Mouse (Mus musculus) limb, embryonic 10.5 days (tissue): Measurements from ENCODE around the gene Gm20458. TPM values are rescaled to one million over a fixed set of nuclear protein-coding genes. Genes with fewer than 3 reads are reported as not detected.

Experiments used
- DNase-seq: peaks from one replicate; pipeline ENCODE4 v3.0.0-alpha.2; 2017; ENCODE audit warnings: low spot score
- H3K27ac ChIP-seq: fragments of 300-500 bp; sonication (generic); 2 replicates; pipeline ENCODE4 v1.5.1; 2016; ENCODE audit warnings: mild to moderate bottlenecking
- H3K27me3 ChIP-seq: fragments of 300-500 bp; sonication (generic); 2 replicates; pipeline ENCODE4 v1.6.1; 2016; ENCODE audit warnings: low read depth, mild to moderate bottlenecking; ENCODE audit not compliant: poor library complexity, severe bottlenecking
- H3K36me3 ChIP-seq: fragments of 300-500 bp; sonication (generic); 2 replicates; pipeline ENCODE4 v1.6.1; 2016; ENCODE audit warnings: mild to moderate bottlenecking, moderate library complexity
- H3K4me1 ChIP-seq: fragments of 300-500 bp; sonication (generic); 2 replicates; pipeline ENCODE4 v1.6.1; 2016
- H3K4me3 ChIP-seq: fragments of 300-500 bp; sonication (generic); 2 replicates; pipeline ENCODE4 v1.5.1; 2016; ENCODE audit warnings: mild to moderate bottlenecking, moderate library complexity
- H3K9me3 ChIP-seq: fragments of 300-500 bp; sonication (generic); replicated peaks from 2 replicates; pipeline ENCODE4 v1.6.1; 2016; ENCODE audit warnings: mild to moderate bottlenecking
- WGBS: fragments of 180-500 bp; shearing (Covaris S2); methylation state at CpG from one replicate; pipeline ENCODE4 v1.1.7; 2016; 5-methylcytosine and 5-hydroxymethylcytosine counted together
- polyA plus RNA-seq: library from polyadenylated mRNA; unstranded; fragments of >200 nt; fragmentation: Nextera tagmentation; extraction: Ambion mirVana; gene quantifications from 2 replicates; pipeline ENCODE4 v1.2.1, GENCODE M21; 2016

Gm20458 gene
- polyA plus RNA-seq, 1 experiment from 2014 or later = 3.2 TPM

GRCm38 (mm10) chr2:164466787-164467186 is 6.0 kb downstream of the Gm20458 start:
- Histone ChIP-seq H3K27ac (no peak overlapping the region), H3K9me3 (no peaks in the 10 kb centered on the region), H3K36me3 (peaks cover 44% of the 10 kb centered on the region), H3K4me1 (peaks cover 4% of the 10 kb centered on the region; the same call in 1 of the 2 replicates), H3K27me3 (no peaks in the 10 kb centered on the region), H3K4me3 (no peak overlapping the region)
- 87% methylated on average over 5 of the region's 5 CpGs for WGBS
- DNase-seq = no peak

GRCm38 (mm10) chr2:164470254-164470653 is 9.5 kb downstream of the Gm20458 start:
- H3K27ac ChIP-seq = no peak overlapping the region
- H3K4me3 ChIP-seq = no peak overlapping the region
- peaks cover 30% of the 10 kb centered on the region for H3K36me3 ChIP-seq
- DNase-seq = peak; percentile 57
- H3K27me3 ChIP-seq = no peaks in the 10 kb centered on the region
- H3K4me1 ChIP-seq = no peaks in the 10 kb centered on the region
- WGBS = 28% methylated on average over 10 of the region's 10 CpGs
- no peaks in the 10 kb centered on the region for H3K9me3 ChIP-seq

GRCm38 (mm10) chr2:164473624-164474023 is 12.9 kb downstream of the Gm20458 start, which contains the start of gene Trp53tg5:
Gene Trp53tg5 (minus strand): TSS chr2:164473724.
- no peaks in the 10 kb centered on the region for H3K27me3 ChIP-seq
- 84% methylated on average over 6 of the region's 6 CpGs for WGBS
- no peak within 1 kb of the TSS for H3K27ac ChIP-seq
- no peak for DNase-seq
- no peak within 1 kb of the TSS for H3K4me3 ChIP-seq
- peaks cover 15% of the 10 kb centered on the region; the same call in 1 of the 2 replicates for H3K36me3 ChIP-seq
- H3K4me1 ChIP-seq = no peaks in the 10 kb centered on the region
- no peaks in the 10 kb centered on the region for H3K9me3 ChIP-seq

- 1% methylated on average over 26 of the region's 26 CpGs for WGBS
- H3K4me1 ChIP-seq = peaks cover 22% of the 10 kb centered on the region
- peak; percentile 52 for DNase-seq
- H3K9me3 ChIP-seq = no peaks in the 10 kb centered on the region
- H3K36me3 ChIP-seq = no peaks in the 10 kb centered on the region
- H3K27ac ChIP-seq = peak within 1 kb of the TSS; percentile 75
- peaks cover 62% of the 10 kb centered on the region for H3K27me3 ChIP-seq
- H3K4me3 ChIP-seq = peak within 1 kb of the TSS; percentile 87
Measured at GRCm38 (mm10) chr2:164485681-164486257, 25.0 kb downstream of the Gm20458 start, which contains the start of gene Dbndd2. Gene Dbndd2 (plus strand): TSS chr2:164486106.

GRCm38 (mm10) chr2:164486258-164487114 is 25.7 kb downstream of the Gm20458 start:
- H3K4me3 ChIP-seq = peak overlapping the region; percentile 87
- H3K27me3 ChIP-seq = peaks cover 62% of the 10 kb centered on the region
- DNase-seq = peak; percentile 63
- H3K4me1 ChIP-seq = peaks cover 22% of the 10 kb centered on the region
- WGBS = 1% methylated on average over 89 of the region's 90 CpGs
- peak overlapping the region; percentile 75 for H3K27ac ChIP-seq
- no peaks in the 10 kb centered on the region for H3K9me3 ChIP-seq
- no peaks in the 10 kb centered on the region for H3K36me3 ChIP-seq

GRCm38 (mm10) chr2:164487115-164487527 is 26.4 kb downstream of the Gm20458 start:
- Histone ChIP-seq H3K4me3 (peak overlapping the region; percentile 87), H3K36me3 (no peaks in the 10 kb centered on the region), H3K27ac (peak overlapping the region; percentile 75), H3K4me1 (peaks cover 22% of the 10 kb centered on the region), H3K9me3 (no peaks in the 10 kb centered on the region), H3K27me3 (peaks cover 62% of the 10 kb centered on the region)
- DNase-seq = no peak
- 10% methylated on average over 11 of the region's 11 CpGs for WGBS

GRCm38 (mm10) chr2:164487812-164488211 is 27.0 kb downstream of the Gm20458 start:
- Histone ChIP-seq H3K4me3 (no peak overlapping the region), H3K27me3 (peaks cover 62% of the 10 kb centered on the region), H3K36me3 (no peaks in the 10 kb centered on the region), H3K27ac (no peak overlapping the region), H3K9me3 (no peaks in the 10 kb centered on the region), H3K4me1 (peaks cover 22% of the 10 kb centered on the region)
- no peak for DNase-seq
- 71% methylated on average over 9 of the region's 9 CpGs for WGBS

- Histone ChIP-seq H3K27ac (no peak overlapping the region), H3K9me3 (no peaks in the 10 kb centered on the region), H3K4me3 (no peak overlapping the region), H3K4me1 (peaks cover 15% of the 10 kb centered on the region), H3K27me3 (peaks cover 8% of the 10 kb centered on the region; the same call in 1 of the 2 replicates), H3K36me3 (peaks cover under 1% of the 10 kb centered on the region; the same call in 1 of the 2 replicates)
- WGBS = 49% methylated on average over 2 of the region's 2 CpGs
- no peak for DNase-seq
Measured at GRCm38 (mm10) chr2:164494126-164494525, 33.4 kb downstream of the Gm20458 start.

- no peaks in the 10 kb centered on the region for H3K9me3 ChIP-seq
- H3K27me3 ChIP-seq = no peaks in the 10 kb centered on the region
- DNase-seq = no peak
- peaks cover 15% of the 10 kb centered on the region for H3K4me1 ChIP-seq
- no peak overlapping the region for H3K27ac ChIP-seq
- no peak overlapping the region for H3K4me3 ChIP-seq
- 69% methylated on average over 1 of the region's 1 CpGs for WGBS
- peaks cover 23% of the 10 kb centered on the region for H3K36me3 ChIP-seq
Measured at GRCm38 (mm10) chr2:164496331-164496730, 35.6 kb downstream of the Gm20458 start.

GRCm38 (mm10) chr2:164496847-164497690 is 36.3 kb downstream of the Gm20458 start, which contains the start of gene Pigt:
Gene Pigt (plus strand): TSS chr2:164497520.
- peak within 1 kb of the TSS; percentile 84 for H3K27ac ChIP-seq
- WGBS = 4% methylated on average over 43 of the region's 43 CpGs

GRCm38 (mm10) chr2:164497691-164498268 is 37.0 kb downstream of the Gm20458 start:
- DNase-seq = no peak
- H3K36me3 ChIP-seq = peaks cover 36% of the 10 kb centered on the region
- peak overlapping the region; percentile 80 for H3K4me3 ChIP-seq
- 6% methylated on average over 21 of the region's 21 CpGs for WGBS
- no peaks in the 10 kb centered on the region for H3K27me3 ChIP-seq
- H3K9me3 ChIP-seq = no peaks in the 10 kb centered on the region
- peaks cover 15% of the 10 kb centered on the region for H3K4me1 ChIP-seq
- peak overlapping the region; percentile 84 for H3K27ac ChIP-seq

More at GRCm38 (mm10) chr2:164496847-164497690, 36.3 kb downstream of the Gm20458 start, which contains the start of gene Pigt:
- Histone ChIP-seq H3K4me3 (peak within 1 kb of the TSS; percentile 80), H3K27me3 (no peaks in the 10 kb centered on the region), H3K4me1 (peaks cover 15% of the 10 kb centered on the region), H3K36me3 (peaks cover 29% of the 10 kb centered on the region), H3K9me3 (no peaks in the 10 kb centered on the region)
- peak; percentile 94 for DNase-seq

GRCm38 (mm10) chr2:164499317-164499716 is 38.5 kb downstream of the Gm20458 start:
- DNase-seq = no peak
- Histone ChIP-seq H3K9me3 (no peaks in the 10 kb centered on the region), H3K27me3 (no peaks in the 10 kb centered on the region), H3K4me3 (no peak overlapping the region), H3K36me3 (peaks cover 52% of the 10 kb centered on the region), H3K4me1 (peaks cover 15% of the 10 kb centered on the region), H3K27ac (no peak overlapping the region)
- 68% methylated on average over 5 of the region's 5 CpGs for WGBS
